Mouse (Mus musculus) liver, adult 2 months (tissue): ENCODE measurements around the gene Slc30a3. TPM values are rescaled to one million over a fixed set of nuclear protein-coding genes. Genes with fewer than 3 reads are reported as not detected.
A peak's percentile ranks its signal among the peaks of the same experiment; 100 is the strongest.
"Not testable (repeated sequence)": the region's sequence is repeated elsewhere in the genome, so short reads cannot be mapped to it uniquely, and the experiment has no call there.

ENCODE experiments used
- DNase-seq: peaks from one replicate; pipeline ENCODE4 v3.0.0-alpha.2; 2011; ENCODE audit warnings: low read depth, low spot score; ENCODE audit errors: extremely low read depth
- H3K27ac ChIP-seq: fragments of 200-500 bp; replicated peaks from 2 replicates; pipeline ENCODE4 v1.5.1; 2012; ENCODE audit warnings: low read depth, mild to moderate bottlenecking, control low read depth, inconsistent platforms, low read length; ENCODE audit not compliant: insufficient read depth
- H3K27me3 ChIP-seq: fragments of 200-500 bp; 2 replicates; pipeline ENCODE4 v1.6.1; 2012; ENCODE audit warnings: mild to moderate bottlenecking, moderate library complexity, low read length, inconsistent platforms; ENCODE audit not compliant: control insufficient read depth, insufficient read depth
- H3K36me3 ChIP-seq: fragments of 200-500 bp; 2 replicates; pipeline ENCODE4 v1.6.1; 2012; ENCODE audit warnings: low read length, inconsistent platforms; ENCODE audit not compliant: control insufficient read depth, insufficient read depth
- H3K4me1 ChIP-seq: fragments of 200-500 bp; 2 replicates; pipeline ENCODE4 v1.6.1; 2011; ENCODE audit warnings: low read length; ENCODE audit not compliant: control insufficient read depth, insufficient read depth
- H3K4me3 ChIP-seq: fragments of 200-500 bp; 2 replicates; pipeline ENCODE4 v1.5.1; 2011; ENCODE audit warnings: low read depth, mild to moderate bottlenecking, control low read depth, low read length, moderate library complexity; ENCODE audit not compliant: insufficient read depth
- H3K79me2 ChIP-seq: fragments of 200-500 bp; 2 replicates; pipeline ENCODE4 v1.6.1; 2012; ENCODE audit warnings: inconsistent platforms, mild to moderate bottlenecking, low read length, moderate library complexity; ENCODE audit not compliant: control insufficient read depth, insufficient read depth
- H3K9ac ChIP-seq: fragments of 200-500 bp; 2 replicates; pipeline ENCODE4 v1.6.1; 2012; ENCODE audit warnings: low read depth, mild to moderate bottlenecking, control low read depth, inconsistent platforms, low read length
- CTCF ChIP-seq: fragments of 200-500 bp; IDR thresholded peaks from 2 replicates; pipeline ENCODE4 v1.5.1; 2011; ENCODE audit warnings: low read depth, low read length, control low read depth
- POLR2A ChIP-seq: fragments of 200-500 bp; IDR thresholded peaks from 2 replicates; pipeline ENCODE4 v1.6.1; 2011; ENCODE audit warnings: low read length, control low read depth; ENCODE audit not compliant: insufficient read depth; ENCODE audit errors: extremely low read depth
- WGBS: fragments of 180-500 bp; shearing (Covaris S2); methylation state at CpG from one replicate; pipeline ENCODE4 v1.1.7; 2018; 5-methylcytosine and 5-hydroxymethylcytosine counted together
- polyA plus RNA-seq: library from polyadenylated mRNA; depleted of rRNA; stranded (reverse); fragments of >200 nt; gene quantifications from 2 replicates; pipeline ENCODE4 v1.2.3, GENCODE M21; 2012; rRNA removed
- total RNA-seq: library from RNA; depleted of rRNA; stranded (reverse); fragments of >200 nt; gene quantifications from 2 replicates; pipeline ENCODE4 v1.2.3, GENCODE M21; 2014; rRNA removed

Slc30a3 gene
- total and polyA plus RNA-seq, 2 experiments, result 0.37 to 0.97 TPM

GRCm38 (mm10) chr5:31047848-31048762 lies 59.9 kb downstream of the Slc30a3 start, which contains the start of gene Atraid:
TSS of gene Atraid (plus strand) at chr5:31048312.
- Histone ChIP-seq H3K79me2 (no peaks in the 10 kb centered on the region), H3K27ac (peak within 1 kb of the TSS; percentile 96), H3K9ac (peak within 1 kb of the TSS; percentile 87), H3K4me3 (peak within 1 kb of the TSS; percentile 80), H3K4me1 (peaks cover 2% of the 10 kb centered on the region), H3K36me3 (peaks cover 3% of the 10 kb centered on the region; the same call in 1 of the 2 replicates), H3K27me3 (no peaks in the 10 kb centered on the region)
- DNase-seq, result peak; percentile 92
- WGBS, result under 1% methylated on average over 73 of the region's 73 CpGs
- TF ChIP-seq POLR2A (peak; percentile 96), CTCF (0 out of 2 replicates have a peak, but pooled peaks have one; percentile 6)

DNA sequence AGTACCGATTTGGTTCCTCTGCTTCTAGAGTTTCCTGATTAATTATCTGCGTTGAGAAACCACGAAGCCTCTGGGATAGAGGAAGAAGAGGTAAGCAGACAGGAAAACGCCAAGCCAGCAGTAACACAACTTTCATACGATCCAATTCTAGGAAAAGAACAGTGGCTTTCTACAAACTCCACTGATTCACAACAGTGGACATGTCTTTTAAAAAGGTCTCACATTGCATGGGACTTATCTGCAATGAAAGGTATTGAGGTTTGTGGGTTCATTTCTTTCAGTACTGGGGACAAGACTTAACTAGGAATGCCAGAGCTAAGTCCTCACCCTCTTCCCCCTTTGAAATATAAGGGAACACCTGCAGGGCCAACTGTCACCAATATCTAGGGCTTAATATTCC lies 61.0 kb downstream of the Slc30a3 start:
- no peak for TF ChIP-seq POLR2A
- no peak for TF ChIP-seq CTCF
- Histone ChIP-seq H3K27ac (no peak overlapping the region), H3K79me2 (no peaks in the 10 kb centered on the region), H3K4me1 (peaks cover 2% of the 10 kb centered on the region), H3K4me3 (no peak overlapping the region), H3K27me3 (no peaks in the 10 kb centered on the region), H3K36me3 (peaks cover 4% of the 10 kb centered on the region; the same call in 1 of the 2 replicates), H3K9ac (no peak overlapping the region)
- DNase-seq, result no peak
- 69% methylated on average over 5 of the region's 5 CpGs for WGBS

- peaks cover 2% of the 10 kb centered on the region for H3K4me1 ChIP-seq
- WGBS, result 94% methylated on average over 6 of the region's 6 CpGs
- no peaks in the 10 kb centered on the region for H3K27me3 ChIP-seq
- no peak overlapping the region for H3K9ac ChIP-seq
- H3K79me2 ChIP-seq, result no peaks in the 10 kb centered on the region
- TF ChIP-seq POLR2A (no peak), CTCF (no peak)
- no peak overlapping the region for H3K27ac ChIP-seq
- DNase-seq, result no peak
- H3K4me3 ChIP-seq, result no peak overlapping the region
- peaks cover 4% of the 10 kb centered on the region; the same call in 1 of the 2 replicates for H3K36me3 ChIP-seq
Observed at GRCm38 (mm10) chr5:31046416-31046815, 61.6 kb downstream of the Slc30a3 start.

DNA sequence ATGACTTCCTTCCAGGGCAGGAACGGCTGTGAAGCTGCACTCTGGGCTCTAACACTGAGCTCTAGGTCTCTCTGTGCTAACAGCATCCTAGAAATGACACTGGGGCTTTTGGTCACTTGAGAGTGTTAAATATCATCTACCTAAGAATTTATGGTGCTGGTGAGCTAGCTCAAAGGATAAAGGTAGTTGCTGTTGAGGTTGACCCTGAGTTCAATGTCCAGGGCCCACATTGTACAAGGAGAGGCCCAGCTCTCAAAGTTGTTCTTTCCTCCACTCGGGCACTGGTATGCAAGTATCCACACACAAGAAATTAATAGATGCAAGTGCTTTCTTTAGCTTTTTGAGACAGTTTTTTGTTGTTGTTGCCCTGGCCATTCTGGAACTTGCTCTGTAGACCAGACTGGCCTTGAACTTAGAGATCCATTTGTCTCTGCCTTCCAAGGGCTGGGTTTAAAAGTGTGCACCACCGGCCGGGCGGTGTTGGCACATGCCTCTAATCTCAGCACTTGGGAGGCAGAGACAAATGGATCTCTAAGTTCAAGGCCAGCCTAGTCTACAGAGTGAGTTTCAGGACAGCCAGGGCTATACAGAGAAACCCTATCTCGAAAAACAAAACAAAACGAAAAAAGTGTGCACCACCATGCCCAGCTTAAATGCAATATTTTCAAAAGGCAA lies 69.7 kb downstream of the Slc30a3 start:
- no peak for DNase-seq
- H3K4me1 ChIP-seq, result peaks cover 3% of the 10 kb centered on the region; the same call in 1 of the 2 replicates
- no peaks in the 10 kb centered on the region for H3K79me2 ChIP-seq
- 72% methylated on average over 7 of the region's 7 CpGs for WGBS
- TF ChIP-seq POLR2A (no peak), CTCF (no peak)
- H3K27me3 ChIP-seq, result no peaks in the 10 kb centered on the region
- no peak overlapping the region for H3K4me3 ChIP-seq
- peaks cover 9% of the 10 kb centered on the region; the same call in 1 of the 2 replicates for H3K36me3 ChIP-seq
- H3K27ac ChIP-seq, result no peak overlapping the region
- no peak overlapping the region for H3K9ac ChIP-seq

DNA sequence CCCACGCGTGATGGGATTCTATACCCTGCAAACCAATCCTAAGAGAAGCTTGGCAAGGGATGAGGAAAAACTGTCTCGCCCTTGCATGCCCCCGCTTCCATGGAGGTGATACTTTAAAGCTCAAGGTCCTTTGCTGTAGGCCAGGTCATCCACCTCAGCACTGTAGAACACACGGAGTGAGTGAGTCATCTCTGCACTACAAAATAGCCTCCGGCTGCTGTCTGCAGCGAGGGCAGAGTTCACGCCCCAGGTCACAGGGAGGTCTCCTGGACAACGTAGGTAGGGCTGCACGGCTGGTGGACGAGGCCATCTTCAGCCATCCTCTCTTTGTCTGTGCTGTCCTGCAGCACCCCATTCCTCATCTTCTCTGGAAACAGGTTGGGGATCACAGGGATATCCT lies 71.5 kb downstream of the Slc30a3 start:
- not testable (repeated sequence) for H3K27ac ChIP-seq, H3K4me3 ChIP-seq, H3K27me3 ChIP-seq, H3K9ac ChIP-seq, H3K36me3 ChIP-seq, H3K4me1 ChIP-seq, H3K79me2 ChIP-seq
- 33% methylated on average over 11 of the region's 11 CpGs for WGBS
- DNase-seq, result peak; percentile 64

Other genes starting within 250 kb of the Slc30a3 start
- gene Tmem214, start 240.2 kb downstream of the Slc30a3 start, total RNA-seq, result 27.9 and 35.1 TPM in 2 replicates
- 62.4 and 89.2 TPM in 2 replicates for gene Tmem214, start 240.2 kb downstream of the Slc30a3 start, polyA plus RNA-seq
- 2.7 and 4.6 TPM in 2 replicates for gene Agbl5, start 219.5 kb downstream of the Slc30a3 start, total RNA-seq
- gene Agbl5, start 219.5 kb downstream of the Slc30a3 start, polyA plus RNA-seq, result 4.3 and 7.5 TPM in 2 replicates
- gene Ost4, start 200.4 kb downstream of the Slc30a3 start, total RNA-seq, result 76.2 and 88.6 TPM in 2 replicates
- 167 and 196 TPM in 2 replicates for gene Ost4, start 200.4 kb downstream of the Slc30a3 start, polyA plus RNA-seq
- 17.6 and 17.8 TPM in 2 replicates for gene Emilin1, start 194.8 kb downstream of the Slc30a3 start, total RNA-seq
- gene Emilin1, start 194.8 kb downstream of the Slc30a3 start, polyA plus RNA-seq, result 27.8 and 31.5 TPM in 2 replicates
- gene Khk, start 186.8 kb downstream of the Slc30a3 start, total RNA-seq, result 288 and 405 TPM in 2 replicates
- gene Khk, start 186.8 kb downstream of the Slc30a3 start, polyA plus RNA-seq, result 650 and 735 TPM in 2 replicates
- 0.60 and 0.74 TPM in 2 replicates for gene Cgref1, start 162.6 kb downstream of the Slc30a3 start, total RNA-seq
- 0.28 and 0.34 TPM in 2 replicates for gene Cgref1, start 162.6 kb downstream of the Slc30a3 start, polyA plus RNA-seq
- 62.0 and 91.0 TPM in 2 replicates for gene Preb, start 147.9 kb downstream of the Slc30a3 start, total RNA-seq
- 279 and 433 TPM in 2 replicates for gene Preb, start 147.9 kb downstream of the Slc30a3 start, polyA plus RNA-seq
- under 0.01 and 0.07 TPM in 2 replicates for gene Tcf23, start 139.6 kb downstream of the Slc30a3 start, total RNA-seq
- gene Tcf23, start 139.6 kb downstream of the Slc30a3 start, polyA plus RNA-seq, result 0.06 TPM in 1 of 2 replicates, not detected in the other
- 172 and 185 TPM in 2 replicates for gene Atraid, start 59.9 kb downstream of the Slc30a3 start, total RNA-seq
- 160 TPM in 2 replicates for gene Atraid, start 59.9 kb downstream of the Slc30a3 start, polyA plus RNA-seq
- gene Slc5a6, start 59.3 kb downstream of the Slc30a3 start, total RNA-seq, result 6.1 and 6.7 TPM in 2 replicates
- gene Slc5a6, start 59.3 kb downstream of the Slc30a3 start, polyA plus RNA-seq, result 15.5 and 16.2 TPM in 2 replicates
- gene Cad, start 53.5 kb downstream of the Slc30a3 start, total RNA-seq, result 10.7 and 11.8 TPM in 2 replicates
- 8.4 and 12.7 TPM in 2 replicates for gene Cad, start 53.5 kb downstream of the Slc30a3 start, polyA plus RNA-seq
- not detected in 2 replicates for gene Dnajc5g, start 2.0 kb downstream of the Slc30a3 start, total RNA-seq
- gene Dnajc5g, start 2.0 kb downstream of the Slc30a3 start, polyA plus RNA-seq, result not detected in 2 replicates
- gene Trim54, start 8.5 kb upstream of the Slc30a3 start, total RNA-seq, result 0.28 TPM in 1 of 2 replicates, not detected in the other
- gene Trim54, start 8.5 kb upstream of the Slc30a3 start, polyA plus RNA-seq, result not detected in 2 replicates
- not detected in 2 replicates for gene Ucn, start 30.6 kb upstream of the Slc30a3 start, total RNA-seq
- not detected in 2 replicates for gene Ucn, start 30.6 kb upstream of the Slc30a3 start, polyA plus RNA-seq
- gene Mpv17, start 46.0 kb upstream of the Slc30a3 start, total RNA-seq, result 49.0 and 58.8 TPM in 2 replicates
- gene Mpv17, start 46.0 kb upstream of the Slc30a3 start, polyA plus RNA-seq, result 88.8 and 92.3 TPM in 2 replicates
- gene Gm29609, start 71.7 kb upstream of the Slc30a3 start, total RNA-seq, result 1.0 and 2.6 TPM in 2 replicates
- gene Gm29609, start 71.7 kb upstream of the Slc30a3 start, polyA plus RNA-seq, result 2.3 and 2.8 TPM in 2 replicates
- gene Gtf3c2, start 71.9 kb upstream of the Slc30a3 start, total RNA-seq, result 10.9 and 17.5 TPM in 2 replicates
- gene Gtf3c2, start 71.9 kb upstream of the Slc30a3 start, polyA plus RNA-seq, result 21.0 and 33.0 TPM in 2 replicates
- 13.3 and 13.7 TPM in 2 replicates for gene Snx17, start 85.0 kb upstream of the Slc30a3 start, total RNA-seq
- gene Snx17, start 85.0 kb upstream of the Slc30a3 start, polyA plus RNA-seq, result 19.1 and 22.5 TPM in 2 replicates
- gene Eif2b4, start 85.2 kb upstream of the Slc30a3 start, total RNA-seq, result 18.5 and 18.7 TPM in 2 replicates
- gene Eif2b4, start 85.2 kb upstream of the Slc30a3 start, polyA plus RNA-seq, result 47.2 and 51.0 TPM in 2 replicates
- 3.1 and 4.2 TPM in 2 replicates for gene Zfp513, start 94.1 kb upstream of the Slc30a3 start, total RNA-seq
- gene Zfp513, start 94.1 kb upstream of the Slc30a3 start, polyA plus RNA-seq, result 17.6 and 27.6 TPM in 2 replicates
- 19.7 and 23.5 TPM in 2 replicates for gene Ppm1g, start 112.5 kb upstream of the Slc30a3 start, total RNA-seq
- 31.6 and 32.3 TPM in 2 replicates for gene Ppm1g, start 112.5 kb upstream of the Slc30a3 start, polyA plus RNA-seq
- 43.8 and 51.5 TPM in 2 replicates for gene Nrbp1, start 132.6 kb upstream of the Slc30a3 start, total RNA-seq
- 97.8 and 112 TPM in 2 replicates for gene Nrbp1, start 132.6 kb upstream of the Slc30a3 start, polyA plus RNA-seq
- not detected in 2 replicates for gene Gm9970, start 133.0 kb upstream of the Slc30a3 start, total RNA-seq
- gene Gm9970, start 133.0 kb upstream of the Slc30a3 start, polyA plus RNA-seq, result not detected in 2 replicates
- gene Krtcap3, start 143.5 kb upstream of the Slc30a3 start, total RNA-seq, result 1.7 and 2.1 TPM in 2 replicates
- 4.3 and 8.3 TPM in 2 replicates for gene Krtcap3, start 143.5 kb upstream of the Slc30a3 start, polyA plus RNA-seq
- gene Ift172, start 182.9 kb upstream of the Slc30a3 start, total RNA-seq, result 17.8 and 20.1 TPM in 2 replicates
- 11.0 and 11.7 TPM in 2 replicates for gene Ift172, start 182.9 kb upstream of the Slc30a3 start, polyA plus RNA-seq
- gene Fndc4, start 187.8 kb upstream of the Slc30a3 start, total RNA-seq, result 30.6 and 34.8 TPM in 2 replicates
- 90.7 and 97.7 TPM in 2 replicates for gene Fndc4, start 187.8 kb upstream of the Slc30a3 start, polyA plus RNA-seq
- gene Gckr, start 189.2 kb upstream of the Slc30a3 start, total RNA-seq, result 113 and 114 TPM in 2 replicates
- gene Gckr, start 189.2 kb upstream of the Slc30a3 start, polyA plus RNA-seq, result 199 and 282 TPM in 2 replicates